Mouse (Mus musculus): Measurements from ENCODE around the gene Il16. TPM values are rescaled to one million over a fixed set of nuclear protein-coding genes. Genes with fewer than 3 reads are reported as not detected.

Gene Il16
- polyA plus RNA-seq, 1 experiment: not detected

DNA sequence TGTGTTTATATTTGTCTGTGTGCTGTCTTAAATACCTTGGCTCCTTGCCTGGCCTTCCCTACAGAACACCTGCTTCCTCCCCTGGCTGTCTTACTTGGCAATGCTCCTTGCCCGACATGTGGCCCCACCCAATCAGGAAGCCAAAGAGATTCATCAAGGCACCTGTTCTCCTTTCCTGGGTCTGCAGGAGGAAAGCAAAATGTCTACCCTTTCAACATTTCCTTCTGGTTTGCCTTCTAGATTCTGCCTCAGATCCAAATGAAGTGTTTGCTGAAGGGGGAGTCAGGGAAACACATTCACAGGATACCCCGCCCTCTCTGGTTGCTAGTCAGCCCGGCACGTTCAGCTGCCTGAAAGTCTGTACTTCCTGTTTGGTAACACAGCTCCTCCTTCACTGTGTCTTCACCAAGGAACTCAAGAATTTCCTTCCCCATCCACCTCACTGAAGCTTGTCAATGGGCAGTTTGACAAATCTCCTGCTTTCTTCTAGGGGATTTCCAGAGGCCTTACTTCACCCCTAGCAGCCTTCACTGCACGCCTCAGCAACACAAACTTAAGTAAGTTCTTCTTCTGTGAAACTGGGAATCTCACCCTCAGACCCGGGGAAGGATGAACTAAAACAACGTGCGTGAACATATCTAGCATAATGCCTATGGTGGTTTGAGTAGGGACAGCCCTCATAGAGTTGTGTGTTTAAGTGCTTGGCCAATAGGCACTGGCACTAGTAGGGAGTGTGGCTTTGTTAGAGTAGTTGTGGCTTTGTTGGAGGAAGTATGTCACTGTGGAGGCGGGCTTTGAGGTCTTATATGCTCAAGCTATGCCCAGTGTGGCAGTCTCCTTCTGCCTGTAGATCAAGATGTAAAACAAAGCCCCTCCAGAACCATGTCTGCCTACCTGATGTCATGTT lies 86.1 kb downstream of the Il16 start:
- Histone ChIP-seq H3K27me3 (ENCODE audit: control insufficient read depth, insufficient read depth, low read length, poor library complexity, severe bottlenecking) (no peaks in the 10 kb centered on the region), H3K9me3 (replicated peaks; ENCODE audit: control insufficient read depth, insufficient read depth, low read length, poor library complexity, severe bottlenecking) (0 out of 2 replicates have a peak, but pooled peaks cover 3% of the 10 kb centered on the region), H3K36me3 (ENCODE audit: control insufficient read depth, insufficient read depth, low read length, poor library complexity, severe bottlenecking) (no peaks in the 10 kb centered on the region), H3K9ac (ENCODE audit: low read depth, poor library complexity, severe bottlenecking) (no peak overlapping the region), H3K4me1 (ENCODE audit: control insufficient read depth, insufficient read depth, low read length) (no peaks in the 10 kb centered on the region), H3K27ac (ENCODE audit: insufficient read depth, low read length) (no peak overlapping the region), H3K4me3 (ENCODE audit: low read depth, low read length) (no peak overlapping the region)
- TF ChIP-seq CTCF (IDR thresholded peaks at IDR 0.05; ENCODE audit: low read depth, low read length) (no peak), EP300 (IDR thresholded peaks at IDR 0.05; ENCODE audit: insufficient read depth, low read depth, low read length) (no peak), POLR2A (IDR thresholded peaks at IDR 0.05; ENCODE audit: insufficient read depth, low read length) (no peak)

DNA sequence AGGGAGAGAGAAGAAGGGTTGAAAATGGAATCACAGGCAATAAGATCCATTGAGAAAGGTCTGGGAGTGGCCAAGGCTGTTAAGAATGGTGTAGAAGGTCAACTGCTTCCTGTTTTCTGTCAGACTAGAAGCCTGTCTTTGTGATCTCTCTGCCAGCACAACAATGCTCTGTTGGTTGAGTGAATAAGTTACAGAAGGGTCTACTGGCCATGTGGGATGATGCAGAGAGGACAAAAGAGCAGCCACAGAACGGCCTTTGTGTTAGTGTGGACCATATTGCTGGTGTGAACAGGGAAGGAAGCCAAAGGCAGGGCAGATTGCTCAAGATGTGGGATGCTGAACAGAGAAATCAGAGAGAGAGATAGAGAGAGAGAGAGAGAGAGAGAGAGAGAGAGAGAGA lies 86.8 kb downstream of the Il16 start:
- Histone ChIP-seq H3K9ac (ENCODE audit: low read depth, poor library complexity, severe bottlenecking) (no peak overlapping the region), H3K27me3 (ENCODE audit: control insufficient read depth, insufficient read depth, low read length, poor library complexity, severe bottlenecking) (no peaks in the 10 kb centered on the region), H3K9me3 (replicated peaks; ENCODE audit: control insufficient read depth, insufficient read depth, low read length, poor library complexity, severe bottlenecking) (0 out of 2 replicates have a peak, but pooled peaks cover 3% of the 10 kb centered on the region), H3K4me1 (ENCODE audit: control insufficient read depth, insufficient read depth, low read length) (no peaks in the 10 kb centered on the region), H3K27ac (ENCODE audit: insufficient read depth, low read length) (no peak overlapping the region), H3K36me3 (ENCODE audit: control insufficient read depth, insufficient read depth, low read length, poor library complexity, severe bottlenecking) (no peaks in the 10 kb centered on the region), H3K4me3 (ENCODE audit: low read depth, low read length) (no peak overlapping the region)
- TF ChIP-seq CTCF (IDR thresholded peaks at IDR 0.05; ENCODE audit: low read depth, low read length) (no peak), POLR2A (IDR thresholded peaks at IDR 0.05; ENCODE audit: insufficient read depth, low read length) (no peak), EP300 (IDR thresholded peaks at IDR 0.05; ENCODE audit: insufficient read depth, low read depth, low read length) (no peak)

DNA sequence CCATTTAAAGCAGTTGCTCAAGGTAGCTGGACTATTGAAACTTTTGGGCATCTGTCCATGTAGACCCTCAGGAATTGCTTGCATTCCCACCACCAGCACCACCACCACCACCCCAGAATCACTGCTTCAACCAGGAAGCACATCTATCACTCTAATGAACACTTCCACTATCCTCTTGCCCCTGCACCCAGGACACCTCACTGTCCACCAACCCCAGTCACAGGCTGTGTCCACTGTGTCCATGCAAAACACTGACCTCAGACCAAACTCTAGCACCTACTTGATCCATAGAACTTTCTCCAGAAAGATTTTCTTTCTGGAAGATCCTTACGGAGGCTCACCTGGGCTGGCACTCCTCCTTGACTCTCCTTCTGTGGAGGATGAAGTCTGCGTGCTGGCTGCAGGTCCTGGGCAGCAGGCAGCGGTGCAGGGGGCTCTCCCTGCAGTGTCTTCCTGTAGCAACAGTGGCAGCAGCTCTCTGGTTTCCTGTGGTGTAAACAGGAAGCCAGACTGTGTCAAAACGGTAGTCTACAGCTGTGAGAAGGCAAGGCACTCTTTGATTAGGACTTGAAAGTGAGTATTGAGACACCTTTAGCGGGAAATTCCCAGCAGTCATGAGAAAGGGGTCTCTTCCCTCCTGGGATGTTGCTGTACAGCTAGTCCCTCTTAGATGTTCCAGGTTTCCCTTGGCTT lies 90.4 kb downstream of the Il16 start:
- Histone ChIP-seq H3K27ac (ENCODE audit: insufficient read depth, low read length) (no peak overlapping the region), H3K4me1 (ENCODE audit: control insufficient read depth, insufficient read depth, low read length) (no peaks in the 10 kb centered on the region), H3K27me3 (ENCODE audit: control insufficient read depth, insufficient read depth, low read length, poor library complexity, severe bottlenecking) (no peaks in the 10 kb centered on the region), H3K9ac (ENCODE audit: low read depth, poor library complexity, severe bottlenecking) (no peak overlapping the region), H3K36me3 (ENCODE audit: control insufficient read depth, insufficient read depth, low read length, poor library complexity, severe bottlenecking) (no peaks in the 10 kb centered on the region), H3K4me3 (ENCODE audit: low read depth, low read length) (no peak overlapping the region), H3K9me3 (replicated peaks; ENCODE audit: control insufficient read depth, insufficient read depth, low read length, poor library complexity, severe bottlenecking) (0 out of 2 replicates have a peak, but pooled peaks cover 3% of the 10 kb centered on the region)
- no peak for TF ChIP-seq EP300 (IDR thresholded peaks at IDR 0.05; ENCODE audit: insufficient read depth, low read depth, low read length)
- no peak for TF ChIP-seq CTCF (IDR thresholded peaks at IDR 0.05; ENCODE audit: low read depth, low read length)
- TF ChIP-seq POLR2A (IDR thresholded peaks at IDR 0.05; ENCODE audit: insufficient read depth, low read length): no peak

DNA sequence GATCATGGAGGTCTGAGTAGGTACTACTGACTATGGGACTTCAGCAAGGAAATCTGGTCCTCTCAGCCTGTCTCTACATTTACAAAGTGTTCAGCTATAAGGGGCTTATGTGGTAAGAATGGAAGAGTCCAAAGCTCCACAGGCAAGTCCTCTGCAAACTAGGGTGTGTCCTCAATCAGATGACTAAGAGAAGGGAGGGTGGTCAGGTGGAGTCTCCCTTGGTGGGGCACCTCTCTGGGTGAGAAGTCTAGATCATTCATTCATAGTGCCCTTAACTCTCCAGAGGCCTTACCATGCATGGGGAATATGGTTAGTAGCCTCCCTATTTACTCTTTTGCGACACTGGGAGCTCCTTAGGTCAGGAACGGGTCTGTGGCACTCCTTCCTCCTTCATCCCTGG lies 91.3 kb downstream of the Il16 start:
- TF ChIP-seq EP300 (IDR thresholded peaks at IDR 0.05; ENCODE audit: insufficient read depth, low read depth, low read length) (no peak), POLR2A (IDR thresholded peaks at IDR 0.05; ENCODE audit: insufficient read depth, low read length) (no peak), CTCF (IDR thresholded peaks at IDR 0.05; ENCODE audit: low read depth, low read length) (no peak)
- 0 out of 2 replicates have a peak, but pooled peaks cover 3% of the 10 kb centered on the region for H3K9me3 ChIP-seq (replicated peaks; ENCODE audit: control insufficient read depth, insufficient read depth, low read length, poor library complexity, severe bottlenecking)
- no peak overlapping the region for H3K4me3 ChIP-seq (ENCODE audit: low read depth, low read length)
- H3K9ac ChIP-seq (ENCODE audit: low read depth, poor library complexity, severe bottlenecking): no peak overlapping the region
- H3K36me3 ChIP-seq (ENCODE audit: control insufficient read depth, insufficient read depth, low read length, poor library complexity, severe bottlenecking): no peaks in the 10 kb centered on the region
- no peak overlapping the region for H3K27ac ChIP-seq (ENCODE audit: insufficient read depth, low read length)
- no peaks in the 10 kb centered on the region for H3K4me1 ChIP-seq (ENCODE audit: control insufficient read depth, insufficient read depth, low read length)
- no peaks in the 10 kb centered on the region for H3K27me3 ChIP-seq (ENCODE audit: control insufficient read depth, insufficient read depth, low read length, poor library complexity, severe bottlenecking)

DNA sequence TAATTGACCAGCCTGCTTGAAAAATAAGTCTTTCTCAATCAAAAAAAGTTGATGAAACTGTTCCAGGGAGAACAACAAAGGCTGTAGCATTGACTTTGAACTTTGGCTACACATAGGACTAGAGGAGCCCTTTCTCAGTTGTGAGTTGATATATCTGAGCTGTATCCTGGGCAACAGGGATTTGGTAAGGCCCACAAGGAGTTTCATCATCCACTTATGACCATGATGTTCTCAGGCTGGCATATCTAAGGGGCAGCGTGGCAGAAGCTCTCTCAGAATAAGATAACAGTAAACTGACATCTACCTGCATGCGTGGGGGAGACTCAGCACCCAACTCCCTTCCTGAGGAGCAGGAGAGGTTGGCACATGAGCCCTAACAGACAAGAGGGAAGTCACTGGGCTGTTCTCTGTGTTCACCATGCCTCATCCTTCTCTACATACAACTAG lies 91.9 kb downstream of the Il16 start:
- H3K36me3 ChIP-seq (ENCODE audit: control insufficient read depth, insufficient read depth, low read length, poor library complexity, severe bottlenecking): no peaks in the 10 kb centered on the region
- 0 out of 2 replicates have a peak, but pooled peaks cover 3% of the 10 kb centered on the region for H3K9me3 ChIP-seq (replicated peaks; ENCODE audit: control insufficient read depth, insufficient read depth, low read length, poor library complexity, severe bottlenecking)
- TF ChIP-seq POLR2A (IDR thresholded peaks at IDR 0.05; ENCODE audit: insufficient read depth, low read length) (no peak), CTCF (IDR thresholded peaks at IDR 0.05; ENCODE audit: low read depth, low read length) (no peak), EP300 (IDR thresholded peaks at IDR 0.05; ENCODE audit: insufficient read depth, low read depth, low read length) (no peak)

More for the DNA sequence above, 91.9 kb downstream of the Il16 start:
- Histone ChIP-seq H3K9ac (ENCODE audit: low read depth, poor library complexity, severe bottlenecking) (no peak overlapping the region), H3K27me3 (ENCODE audit: control insufficient read depth, insufficient read depth, low read length, poor library complexity, severe bottlenecking) (no peaks in the 10 kb centered on the region), H3K27ac (ENCODE audit: insufficient read depth, low read length) (no peak overlapping the region), H3K4me1 (ENCODE audit: control insufficient read depth, insufficient read depth, low read length) (no peaks in the 10 kb centered on the region), H3K4me3 (ENCODE audit: low read depth, low read length) (no peak overlapping the region)
